Mouse (Mus musculus) Patski (cell line): ENCODE data around the gene Tpbpb. TPM values are rescaled to one million over a fixed set of nuclear protein-coding genes. Genes with fewer than 3 reads are reported as not detected.
A peak's percentile ranks its signal among the peaks of the same experiment; 100 is the strongest.
"Not testable (repeated sequence)": the region's sequence is repeated elsewhere in the genome, so short reads cannot be mapped to it uniquely, and the experiment has no call there.

ENCODE experiments used
- ATAC-seq: fragments of 100-300 bp; one replicate; pipeline ENCODE4 v1.8.0; 2021
- CTCF ChIA-PET: fragments of 350-600 bp; sonication (Branson Sonifier 250); formaldehyde crosslinking; loops from one replicate; lab custom pipeline; 2022; ENCODE audit warnings: inconsistent platforms; lab: Charles Lee
- POLR2A ChIA-PET: fragments of 350-600 bp; sonication (Branson Sonifier 250); formaldehyde crosslinking; loops from one replicate; lab custom pipeline; 2022; ENCODE audit warnings: antibody characterized with exemption, inconsistent platforms; lab: Charles Lee
- DNase-seq: peaks from one replicate; pipeline ENCODE4 v3.0.0-alpha.2; 2011; ENCODE audit warnings: low read depth, low spot score
- H3K27me3 ChIP-seq: fragments of 371-371 bp; one replicate; pipeline ENCODE4 v1.5.1; 2021
- CTCF ChIP-seq: fragments of 100-300 bp; IDR thresholded peaks from one replicate; pipeline ENCODE4 v1.5.1; 2021
- in situ Hi-C: fragments of 300-500 bp; cut with MboI; formaldehyde crosslinking; loops from 3 replicates; pipeline ENCODE4 v1.11.1; 2018; ENCODE audit warnings: low pct_unique_long_range_greater_than_20kb, mixed read lengths
- polyA plus RNA-seq: library from polyadenylated mRNA; unstranded; gene quantifications from one replicate; pipeline ENCODE4 v1.2.3, GENCODE M21; 2021

The Tpbpb gene
- polyA plus RNA-seq: not detected

DNA sequence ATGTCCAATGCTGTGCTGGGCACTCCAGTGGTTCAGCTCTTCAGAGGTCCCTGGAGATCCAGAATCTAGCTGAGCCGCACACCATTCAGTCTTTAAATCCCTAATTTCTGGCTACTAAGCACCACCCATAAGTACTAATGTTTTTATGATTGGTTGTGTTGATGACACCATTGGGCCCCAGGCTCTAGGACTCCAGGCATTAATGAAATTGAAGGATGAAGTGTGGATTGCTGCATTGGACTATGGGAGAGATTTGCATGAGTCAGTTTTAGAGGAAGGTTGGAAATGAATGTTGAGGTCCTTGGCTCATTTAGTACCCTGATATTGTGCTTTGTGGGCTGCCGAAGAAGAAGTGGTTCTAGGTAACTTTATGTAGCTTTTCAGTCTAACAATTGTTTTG is at the start of gene Tpbpb:
Gene Tpbpb, minus strand, starts transcription at position 101 of the 400 bp plus-strand sequence.
- POLR2A ChIA-PET, ATAC-seq, DNase-seq, CTCF ChIA-PET, H3K27me3 ChIP-seq, in situ Hi-C loops: not testable (repeated sequence)

DNA sequence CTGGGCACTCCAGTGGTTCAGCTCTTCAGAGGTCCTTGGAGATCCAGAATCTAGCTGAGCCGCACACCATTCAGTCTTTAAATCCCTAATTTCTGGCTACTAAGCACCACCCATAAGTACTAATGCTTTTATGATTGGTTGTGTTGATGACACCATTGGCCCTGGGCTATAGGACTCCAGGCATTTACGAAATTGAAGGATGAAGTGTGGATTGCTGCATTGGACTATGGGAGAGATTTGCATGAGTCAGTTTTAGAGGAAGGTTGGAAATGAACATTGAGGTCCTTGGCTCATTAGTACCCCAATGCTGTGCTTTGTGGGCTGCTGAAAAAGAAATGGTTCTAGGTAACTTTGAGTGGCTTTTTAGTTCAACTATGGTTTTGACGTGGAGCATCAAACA is 37.2 kb upstream of the Tpbpb start, which contains the start of gene Tpbpa:
Gene Tpbpa, minus strand, starts transcription at position 101 of the 400 bp plus-strand sequence.
- H3K27me3 ChIP-seq, DNase-seq, in situ Hi-C loops, ATAC-seq, POLR2A ChIA-PET: not testable (repeated sequence)
- CTCF ChIA-PET: interaction anchor here (0.9 kb wide), 1 partner anchor 17 kb away, joined by 3 read pairs; no protein-coding TSS in a partner anchor

DNA sequence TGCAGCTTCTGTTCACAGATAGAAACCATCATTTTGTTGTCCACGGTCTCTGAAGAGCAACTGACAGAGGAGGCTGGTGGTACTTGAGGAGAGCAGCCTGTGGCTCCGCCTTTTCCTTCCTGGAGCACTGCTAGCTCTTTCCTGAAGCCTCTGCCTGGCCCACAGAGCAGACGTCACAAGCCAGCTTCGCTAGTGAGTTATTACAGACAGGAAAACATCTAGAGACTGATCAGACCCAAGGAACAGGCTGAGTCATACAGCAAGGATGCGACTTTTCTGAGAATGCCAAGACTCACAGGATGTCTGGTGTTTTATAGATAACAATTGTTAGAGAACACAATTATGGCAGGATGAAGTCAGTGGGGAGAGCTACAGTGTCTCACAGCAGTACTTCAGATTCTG is 31.8 kb upstream of the Tpbpb start, which contains the start of the genes Gm49391 and Ctla2a:
Gene Gm49391, minus strand, starts transcription at position 72 of the 402 bp plus-strand sequence.
Gene Ctla2a, minus strand, starts transcription at position 126 of the 402 bp plus-strand sequence.
- no peak for TF ChIP-seq CTCF
- no peaks in the 10 kb centered on the region for H3K27me3 ChIP-seq
- ChIA-PET POLR2A (no interaction called here), CTCF (interaction anchor here (1.8 kb wide), 1 partner anchor 9 kb away, joined by 5 read pairs; no protein-coding TSS in a partner anchor)
- in situ Hi-C loops: no loop called here
- ATAC-seq: peak; percentile 57
- peak; percentile 6 for DNase-seq

DNA sequence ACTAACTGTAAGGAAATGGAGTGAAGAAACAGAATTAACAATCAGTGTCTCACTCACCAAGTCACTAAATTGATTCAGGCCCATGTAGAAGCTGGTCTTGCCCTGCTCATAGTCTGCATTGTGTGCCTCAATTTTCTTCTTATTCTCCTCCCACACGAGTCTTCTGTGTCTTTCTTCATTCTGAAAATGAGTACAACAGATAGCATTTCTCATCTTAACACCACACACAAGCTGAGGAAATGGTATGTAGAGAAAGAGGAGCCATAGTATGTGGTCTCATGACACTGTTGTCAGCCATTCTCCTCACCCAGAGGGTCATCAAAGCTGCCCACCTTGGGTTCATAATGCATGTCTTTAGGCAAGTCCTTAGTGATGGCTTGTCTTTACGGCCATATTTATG is 30.8 kb upstream of the Tpbpb start, which contains the start of gene Gm49393:
Gene Gm49393, minus strand, starts transcription at position 101 of the 400 bp plus-strand sequence.
- POLR2A ChIA-PET, ATAC-seq, DNase-seq, H3K27me3 ChIP-seq, in situ Hi-C loops: not testable (repeated sequence)
- CTCF ChIA-PET: interaction anchor here (1.8 kb wide), 1 partner anchor 10 kb away, joined by 5 read pairs; no protein-coding TSS in a partner anchor

DNA sequence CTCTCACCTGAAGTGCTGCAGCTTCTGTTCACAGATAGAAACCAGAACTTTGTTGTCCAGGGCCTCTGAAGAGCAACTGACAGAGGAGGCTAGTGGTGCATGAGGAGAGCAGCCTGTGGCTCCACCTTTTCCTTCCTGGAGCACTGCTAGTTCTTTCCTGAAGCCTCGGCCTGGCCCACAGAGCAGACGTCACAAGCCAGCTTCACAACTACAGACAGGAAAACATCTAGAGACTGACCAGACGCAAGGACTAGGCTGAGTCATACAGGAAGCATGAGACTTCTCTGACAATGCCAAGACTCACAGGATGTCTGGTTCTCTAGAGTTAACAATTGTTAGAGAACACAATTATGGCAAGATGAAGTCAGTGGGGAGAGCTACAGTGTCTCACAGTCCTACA is 7.4 kb downstream of the Tpbpb start, which contains the start of gene Ctla2b:
Gene Ctla2b, minus strand, starts transcription at position 120 of the 400 bp plus-strand sequence.
- ATAC-seq (peak; percentile 95), DNase-seq (peak; percentile 39)
- CTCF ChIA-PET: no interaction called here
- in situ Hi-C loops: no loop called here
- no peaks in the 10 kb centered on the region for H3K27me3 ChIP-seq
- POLR2A ChIA-PET: no interaction called here
- no peak for TF ChIP-seq CTCF

DNA sequence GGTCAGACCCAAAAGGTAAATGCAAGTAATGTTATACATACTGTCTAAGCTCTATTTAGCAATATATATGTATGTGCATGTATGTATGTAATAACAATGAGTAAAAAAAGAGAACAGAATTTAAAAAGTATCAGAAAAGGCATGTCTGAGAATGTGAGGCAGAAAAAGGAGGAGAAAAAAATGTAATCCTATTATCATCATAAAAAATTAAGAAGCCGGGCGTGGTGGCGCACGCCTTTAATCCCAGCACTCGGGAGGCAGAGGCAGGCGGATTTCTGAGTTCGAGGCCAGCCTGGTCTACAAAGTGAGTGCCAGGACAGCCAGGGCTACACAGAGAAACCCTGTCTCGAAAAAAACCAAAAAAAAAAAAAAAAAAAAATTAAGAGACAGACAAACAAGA is 7.9 kb downstream of the Tpbpb start, which contains the start of gene Gm49392:
Gene Gm49392, minus strand, starts transcription at position 101 of the 400 bp plus-strand sequence.
- POLR2A ChIA-PET, CTCF ChIA-PET, H3K27me3 ChIP-seq, DNase-seq, in situ Hi-C loops, ATAC-seq: not testable (repeated sequence)

DNA sequence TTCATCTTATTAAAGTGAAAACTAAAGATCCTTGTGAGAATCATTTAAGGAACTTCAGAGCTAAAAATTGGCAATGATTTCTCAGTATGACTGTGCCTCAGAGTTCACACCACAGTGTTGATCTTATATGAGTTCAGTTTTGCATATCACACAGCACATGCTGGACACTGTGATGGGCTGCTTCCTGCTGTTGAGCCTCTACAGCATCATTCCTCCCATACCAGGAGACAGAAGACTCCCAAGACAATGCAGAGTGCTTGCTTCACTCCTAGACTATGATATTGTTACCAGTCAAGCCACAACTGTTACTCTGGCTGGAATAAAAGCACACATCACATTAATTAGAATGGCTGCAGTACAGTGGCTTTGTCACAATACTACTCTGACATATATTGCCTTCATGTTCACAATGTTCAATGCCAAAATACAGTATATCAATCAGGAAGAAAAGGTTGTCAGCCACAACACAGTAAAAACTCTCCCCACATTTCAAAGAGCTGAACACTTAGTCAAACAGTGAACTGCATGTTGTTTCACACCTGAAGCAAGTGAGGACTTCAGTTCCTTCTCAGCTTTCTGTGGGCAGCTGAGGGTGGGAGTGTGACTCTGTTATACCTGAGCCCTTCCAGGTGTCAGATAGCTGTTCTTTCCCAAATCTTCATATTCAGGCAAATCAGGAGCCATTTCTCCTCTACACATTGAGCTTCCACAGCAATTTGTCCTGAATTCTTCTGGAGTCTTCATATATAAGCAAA is 9.1 kb downstream of the Tpbpb start:
- ChIA-PET CTCF (interaction anchor here (1.1 to 1.6 kb wide), 2 partner anchors 14 to 18 kb away, joined by 3 read pairs; no protein-coding TSS in a partner anchor), POLR2A (no interaction called here)
- no peak for TF ChIP-seq CTCF
- ATAC-seq (no peak), DNase-seq (no peak)
- in situ Hi-C loops: no loop called here
- no peaks in the 10 kb centered on the region for H3K27me3 ChIP-seq

DNA sequence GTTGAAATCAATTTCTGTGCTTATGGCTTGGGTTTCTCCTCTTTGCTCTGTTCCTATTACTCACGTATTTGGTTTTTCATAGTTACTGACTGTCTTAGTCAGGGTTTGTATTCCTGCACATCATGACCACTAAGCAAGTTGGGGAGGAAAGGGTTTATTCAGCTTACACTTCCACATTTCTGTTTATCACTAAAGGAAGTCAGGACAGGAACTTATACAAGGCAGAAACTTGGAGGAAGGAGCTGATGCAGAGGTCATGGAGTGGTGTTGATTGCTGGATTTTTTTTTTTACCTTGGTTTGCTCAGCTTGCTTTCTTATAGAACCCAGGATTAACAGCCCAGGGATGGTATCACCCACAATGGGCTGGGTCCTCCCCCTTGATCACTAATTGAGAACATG is 12.4 kb downstream of the Tpbpb start:
- ATAC-seq: no peak

DNA sequence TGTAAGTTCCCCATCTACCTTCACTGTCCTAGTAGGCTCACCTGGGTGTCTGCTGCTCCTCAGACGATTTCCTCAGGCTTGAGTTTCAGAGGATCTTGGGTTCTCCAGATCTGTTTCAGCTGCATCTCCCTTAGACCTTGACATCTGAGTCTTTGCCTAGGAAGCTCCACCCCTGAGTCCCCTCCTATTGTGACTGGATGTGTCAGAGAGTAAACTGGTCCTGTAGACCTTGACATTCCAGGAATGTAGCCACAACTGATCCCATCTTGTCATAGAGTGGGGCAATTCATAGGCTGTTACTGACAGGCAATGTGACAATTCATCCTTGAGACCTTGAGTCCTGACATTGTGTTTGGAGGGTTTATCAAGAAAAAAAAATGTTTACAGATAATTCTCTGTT is 40.4 kb downstream of the Tpbpb start, which contains the start of gene 4930486L24Rik:
Gene 4930486L24Rik, minus strand, starts transcription at position 195 of the 400 bp plus-strand sequence.
- H3K27me3 ChIP-seq: no peaks in the 10 kb centered on the region
- DNase-seq (no peak), ATAC-seq (no peak)
- ChIA-PET CTCF (no interaction called here), POLR2A (no interaction called here)
- in situ Hi-C loops: no loop called here
- no peak for TF ChIP-seq CTCF

More for the DNA sequence above, 12.4 kb downstream of the Tpbpb start:
- no peak for TF ChIP-seq CTCF
- H3K27me3 ChIP-seq: no peaks in the 10 kb centered on the region
- CTCF ChIA-PET: no interaction called here
- POLR2A ChIA-PET: no interaction called here
- DNase-seq: no peak
- in situ Hi-C loops: no loop called here

Other genes starting within 250 kb of the Tpbpb start
- not detected for gene BC051665, start 118.5 kb downstream of the Tpbpb start, polyA plus RNA-seq
- not detected for gene Ctsll3, start 102.0 kb downstream of the Tpbpb start, polyA plus RNA-seq
- gene 4930486L24Rik, start 40.4 kb downstream of the Tpbpb start, polyA plus RNA-seq: 0.33 TPM
- gene Gm49392, start 8.0 kb downstream of the Tpbpb start, polyA plus RNA-seq: not detected
- gene Ctla2b, start 7.4 kb downstream of the Tpbpb start, polyA plus RNA-seq: 1.4 TPM
- gene Gm49393, start 30.7 kb upstream of the Tpbpb start, polyA plus RNA-seq: 0.15 TPM
- 0.32 TPM for gene Gm49391, start 31.7 kb upstream of the Tpbpb start, polyA plus RNA-seq
- gene Ctla2a, start 31.7 kb upstream of the Tpbpb start, polyA plus RNA-seq: 4.9 TPM
- gene Tpbpa, start 37.1 kb upstream of the Tpbpb start, polyA plus RNA-seq: not detected
- not detected for gene Ctsj, start 101.1 kb upstream of the Tpbpb start, polyA plus RNA-seq
- not detected for gene Ctsq, start 135.8 kb upstream of the Tpbpb start, polyA plus RNA-seq